Mouse (Mus musculus): Measurements from ENCODE around the gene Ubb.
"Not testable (repeated sequence)": the region's sequence is repeated elsewhere in the genome, so short reads cannot be mapped to it uniquely, and the experiment has no call there.

DNA sequence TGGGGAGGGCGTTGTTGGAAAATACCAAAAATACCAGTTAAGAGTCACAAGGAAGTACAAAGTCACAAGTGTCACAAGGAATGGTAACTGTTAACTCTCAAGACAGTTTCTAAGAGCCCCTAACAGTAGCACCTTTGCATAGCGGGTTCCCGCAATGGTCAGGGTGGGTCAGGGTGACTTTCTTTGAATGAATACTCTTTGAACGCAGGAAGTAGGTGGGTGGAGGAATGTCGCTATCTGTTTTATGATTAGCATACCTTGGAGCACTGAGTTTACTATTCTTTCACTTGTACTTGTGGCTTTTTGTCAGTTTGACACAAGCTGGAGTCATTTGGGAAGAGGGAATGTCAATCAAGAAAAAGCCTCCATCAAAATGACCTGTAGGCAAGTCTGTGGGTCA is 42.2 kb upstream of the Ubb start:
- TF ChIP-seq CTCF (IDR thresholded peaks at IDR 0.05; ENCODE audit: low read depth, low read length); TAL1 (conservative IDR thresholded peaks at IDR 0.05; ENCODE audit: low read depth, low read length); GATA2 (IDR thresholded peaks at IDR 0.05; ENCODE audit: borderline replicate concordance, low read depth, low read length); GATA1 (IDR thresholded peaks at IDR 0.05; ENCODE audit: borderline replicate concordance, low read length): not testable (repeated sequence)

Measured in G1E (cell line).